Mouse (Mus musculus) lung, postnatal 0 days (tissue): ENCODE measurements around the gene Aamp. TPM values are rescaled to one million over a fixed set of nuclear protein-coding genes. Genes with fewer than 3 reads are reported as not detected.
A peak's percentile ranks its signal among the peaks of the same experiment; 100 is the strongest.

ENCODE experiments used
- ATAC-seq: fragments of 200-750 bp; cut with Nextera tagmentation; 2 replicates; pipeline ENCODE4 v1.8.0; 2017; ENCODE audit warnings: moderate library complexity
- DNase-seq: peaks from one replicate; pipeline ENCODE4 v3.0.0-alpha.2; 2016; ENCODE audit warnings: low spot score
- H3K27ac ChIP-seq: fragments of 300-500 bp; sonication (generic); 2 replicates; pipeline ENCODE4 v1.5.1; 2014; ENCODE audit warnings: antibody characterized with exemption, mild to moderate bottlenecking, low read length, mixed read lengths
- H3K27me3 ChIP-seq: fragments of 300-500 bp; sonication (generic); replicated peaks from 2 replicates; pipeline ENCODE4 v1.6.1; 2014; ENCODE audit warnings: low read length, mixed read lengths; ENCODE audit not compliant: insufficient read depth
- H3K36me3 ChIP-seq: fragments of 300-500 bp; sonication (generic); 2 replicates; pipeline ENCODE4 v1.6.1; 2014; ENCODE audit warnings: low read length, mixed read lengths; ENCODE audit not compliant: insufficient read depth
- H3K4me1 ChIP-seq: fragments of 300-500 bp; sonication (generic); 2 replicates; pipeline ENCODE4 v1.6.1; 2014; ENCODE audit warnings: antibody characterized with exemption, low read depth, low read length, mixed read lengths; ENCODE audit not compliant: insufficient read depth
- H3K4me2 ChIP-seq: fragments of 300-500 bp; sonication (generic); replicated peaks from 2 replicates; pipeline ENCODE4 v1.6.1; 2014; ENCODE audit warnings: low read depth, mild to moderate bottlenecking, low read length, moderate library complexity, mixed read lengths
- H3K4me3 ChIP-seq: fragments of 300-500 bp; sonication (generic); 2 replicates; pipeline ENCODE4 v1.5.1; 2014; ENCODE audit warnings: low read depth, low read length
- H3K9ac ChIP-seq: fragments of 300-500 bp; sonication (generic); replicated peaks from 2 replicates; pipeline ENCODE4 v1.6.1; 2014; ENCODE audit warnings: low read depth, mild to moderate bottlenecking
- H3K9me3 ChIP-seq: fragments of 300-500 bp; sonication (generic); 2 replicates; pipeline ENCODE4 v1.6.1; 2016; ENCODE audit warnings: low read length, mixed read lengths
- CTCF ChIP-seq: IDR thresholded peaks from 2 replicates; pipeline ENCODE4 v1.5.1; 2016; ENCODE audit warnings: antibody characterized with exemption, mild to moderate bottlenecking
- EP300 ChIP-seq: IDR thresholded peaks from 2 replicates; pipeline ENCODE4 v1.6.1; 2016; ENCODE audit warnings: antibody characterized with exemption, mild to moderate bottlenecking, control low read depth
- WGBS: fragments of 180-500 bp; shearing (Covaris S2); extraction: QIAGEN DNeasy Blood & Tissue Kit; methylation state at CpG from one replicate; pipeline ENCODE4 v1.1.7; 2014; 5-methylcytosine and 5-hydroxymethylcytosine counted together
- polyA plus RNA-seq: library from polyadenylated mRNA; unstranded; fragments of >200 nt; fragmentation: Nextera tagmentation; extraction: Ambion mirVana; gene quantifications from 2 replicates; pipeline ENCODE4 v1.2.1, GENCODE M21; 2015

Gene Aamp
- polyA plus RNA-seq, 1 experiment from 2014 or later: 214 TPM

GRCm38 (mm10) chr1:74308001-74308964, 23.7 kb upstream of the Aamp start:
- 77% methylated on average over 10 of the region's 10 CpGs for WGBS
- Histone ChIP-seq H3K27ac (no peak overlapping the region), H3K36me3 (no peaks in the 10 kb centered on the region), H3K4me2 (no peak overlapping the region), H3K4me3 (no peak overlapping the region), H3K4me1 (peaks cover under 1% of the 10 kb centered on the region; the same call in 1 of the 2 replicates), H3K9me3 (no peaks in the 10 kb centered on the region), H3K27me3 (no peaks in the 10 kb centered on the region), H3K9ac (no peak overlapping the region)
- no peak for DNase-seq
- no peak for TF ChIP-seq CTCF
- no peak for TF ChIP-seq EP300
- no peak for ATAC-seq

- 95% methylated on average over 1 of the region's 1 CpGs for WGBS
- Histone ChIP-seq H3K27ac (no peak overlapping the region), H3K9me3 (no peaks in the 10 kb centered on the region), H3K27me3 (no peaks in the 10 kb centered on the region), H3K4me2 (no peak overlapping the region), H3K4me1 (peaks cover 12% of the 10 kb centered on the region; the same call in 1 of the 2 replicates), H3K4me3 (no peak overlapping the region), H3K36me3 (no peaks in the 10 kb centered on the region), H3K9ac (no peak overlapping the region)
- no peak for ATAC-seq
- DNase-seq: no peak
- TF ChIP-seq EP300 (no peak), CTCF (no peak)
These were observed 22.6 kb upstream of the Aamp start for GRCm38 (mm10) chr1:74307146-74307545.

GRCm38 (mm10) chr1:74305522-74305921, 21.0 kb upstream of the Aamp start, which contains the start of gene Tmbim1:
Tmbim1 (minus strand) TSS chr1:74305622.
- Histone ChIP-seq H3K27ac (peak within 1 kb of the TSS; percentile 99), H3K9me3 (no peaks in the 10 kb centered on the region), H3K4me2 (peak within 1 kb of the TSS; percentile 67), H3K36me3 (no peaks in the 10 kb centered on the region), H3K4me1 (peaks cover 27% of the 10 kb centered on the region; the same call in 1 of the 2 replicates), H3K9ac (peak within 1 kb of the TSS; percentile 97), H3K4me3 (peak within 1 kb of the TSS; percentile 87), H3K27me3 (no peaks in the 10 kb centered on the region)
- no peak for ATAC-seq
- WGBS: 78% methylated on average over 2 of the region's 2 CpGs
- DNase-seq: no peak
- TF ChIP-seq CTCF: no peak
- no peak for TF ChIP-seq EP300

- 32% methylated on average over 4 of the region's 4 CpGs for WGBS
- no peak overlapping the region for H3K4me3 ChIP-seq
- H3K4me1 ChIP-seq: peaks cover 31% of the 10 kb centered on the region; the same call in 1 of the 2 replicates
- peak; percentile 43 for ATAC-seq
- peak; percentile 84 for DNase-seq
- H3K9ac ChIP-seq: no peak overlapping the region
- H3K4me2 ChIP-seq: no peak overlapping the region
- TF ChIP-seq EP300 (peak; percentile 56), CTCF (no peak)
- no peaks in the 10 kb centered on the region for H3K9me3 ChIP-seq
- no peak overlapping the region for H3K27ac ChIP-seq
- no peaks in the 10 kb centered on the region for H3K27me3 ChIP-seq
- H3K36me3 ChIP-seq: no peaks in the 10 kb centered on the region
These were observed 20.4 kb upstream of the Aamp start for GRCm38 (mm10) chr1:74304946-74305345.

GRCm38 (mm10) chr1:74304339-74304790, 19.8 kb upstream of the Aamp start:
- peak; percentile 38 for ATAC-seq
- Histone ChIP-seq H3K4me2 (peak overlapping the region; percentile 67), H3K4me1 (peaks cover 36% of the 10 kb centered on the region; the same call in 1 of the 2 replicates), H3K9me3 (no peaks in the 10 kb centered on the region), H3K27me3 (no peaks in the 10 kb centered on the region), H3K36me3 (no peaks in the 10 kb centered on the region), H3K27ac (peak overlapping the region; percentile 99), H3K9ac (peak overlapping the region; percentile 97), H3K4me3 (peak overlapping the region; percentile 87)
- DNase-seq: peak; percentile 83
- TF ChIP-seq CTCF (no peak), EP300 (no peak)
- 4% methylated on average over 12 of the region's 12 CpGs for WGBS

- peak; percentile 88 for DNase-seq
These were observed 19.2 kb upstream of the Aamp start for GRCm38 (mm10) chr1:74303509-74304338.

More at GRCm38 (mm10) chr1:74303509-74304338, 19.2 kb upstream of the Aamp start:
- Histone ChIP-seq H3K36me3 (no peaks in the 10 kb centered on the region), H3K4me3 (peak overlapping the region; percentile 87), H3K9me3 (no peaks in the 10 kb centered on the region), H3K27me3 (no peaks in the 10 kb centered on the region), H3K4me2 (peak overlapping the region; percentile 67), H3K4me1 (peaks cover 42% of the 10 kb centered on the region; the same call in 1 of the 2 replicates), H3K9ac (peak overlapping the region; percentile 97), H3K27ac (peak overlapping the region; percentile 99)
- under 1% methylated on average over 50 of the region's 56 CpGs for WGBS
- peak; percentile 85 for ATAC-seq
- peak; percentile 25; the same call in 1 of the 2 replicates for TF ChIP-seq CTCF
- TF ChIP-seq EP300: no peak
